In genomic region chr2:19657881-19658589, GRCm38 (mm10) we compare ENCODE assay signal across 8 mouse cellular contexts. TPM values are rescaled to one million over a fixed set of nuclear protein-coding genes. Genes with fewer than 3 reads are reported as not detected.
DNase-seq lines count a peak whose midpoint lies in the region; ATAC-seq lines count a peak whose summit lies in the region.

No protein-coding gene starts in this region.

- peak overlapping the region; percentile 65 for H3K4me3 ChIP-seq in embryonic facial prominence, embryonic 12.5 days
- H3K4me3 ChIP-seq in midbrain, embryonic 16.5 days (ENCODE audit: low read depth, low read length) = peak overlapping the region; percentile 83

- peak; percentile 81 for ATAC-seq in embryonic facial prominence, embryonic 12.5 days (ENCODE audit: insufficient number of reproducible peaks, insufficient read depth, low FRiP score, low TSS enrichment)
- peak; percentile 91 for ATAC-seq in midbrain, embryonic 16.5 days

- H3K9me3 ChIP-seq in embryonic facial prominence, embryonic 12.5 days = no peaks in the 10 kb centered on the region
- no peaks in the 10 kb centered on the region for H3K9me3 ChIP-seq in midbrain, embryonic 16.5 days (replicated peaks; ENCODE audit: control insufficient read depth, low read length, poor library complexity, severe bottlenecking)

- peaks cover 17% of the 10 kb centered on the region for H3K27me3 ChIP-seq in embryonic facial prominence, embryonic 12.5 days
- peaks cover 6% of the 10 kb centered on the region for H3K27me3 ChIP-seq in midbrain, embryonic 16.5 days (ENCODE audit: control insufficient read depth, insufficient read depth, low read depth, low read length)

- H3K4me1 ChIP-seq in embryonic facial prominence, embryonic 12.5 days = no peaks in the 10 kb centered on the region
- H3K4me1 ChIP-seq in midbrain, embryonic 16.5 days (ENCODE audit: control insufficient read depth, insufficient read depth, low read length) = peaks cover 13% of the 10 kb centered on the region

- DNase-seq in cerebellum, adult 11 months = peak; percentile 51
- DNase-seq in cerebellum, postnatal 14 days = no peak
- DNase-seq in heart, adult 8-10 months (ENCODE audit: low spot score) = peak; percentile 18
- peak; percentile 56 for DNase-seq in kidney, adult 9 months
- DNase-seq in liver = peak; percentile 60
- DNase-seq in spleen, postnatal 10 days (ENCODE audit: low spot score in 2 of 2) = peak; percentile 69 to 74

- under 1% methylated on average over 83 of the region's 108 CpGs for WGBS in embryonic facial prominence, embryonic 12.5 days
- WGBS in midbrain, embryonic 16.5 days = 0% methylated on average over 56 of the region's 108 CpGs

- H3K9ac ChIP-seq in embryonic facial prominence, embryonic 12.5 days = peak overlapping the region; percentile 65
- H3K9ac ChIP-seq in midbrain, embryonic 16.5 days (ENCODE audit: low read depth, low read length) = peak overlapping the region; percentile 80

- H3K27ac ChIP-seq in embryonic facial prominence, embryonic 12.5 days = peak overlapping the region; percentile 81; the same call in 1 of the 2 replicates
- peak overlapping the region; percentile 81 for H3K27ac ChIP-seq in midbrain, embryonic 16.5 days (ENCODE audit: low read length)

- H3K4me2 ChIP-seq in embryonic facial prominence, embryonic 12.5 days (replicated peaks) = peak overlapping the region; percentile 87
- peak overlapping the region; percentile 84 for H3K4me2 ChIP-seq in midbrain, embryonic 16.5 days (ENCODE audit: low read length)

- no peaks in the 10 kb centered on the region for H3K36me3 ChIP-seq in embryonic facial prominence, embryonic 12.5 days
- H3K36me3 ChIP-seq in midbrain, embryonic 16.5 days (ENCODE audit: control insufficient read depth, insufficient read depth, low read length) = no peaks in the 10 kb centered on the region

RNA-seq across cellular contexts. Expression of gene Otud1, which starts 0.5 kb away (rescaled TPM):
- polyA plus RNA-seq in embryonic facial prominence, embryonic 12.5 days (2016; fragmentation: Nextera tagmentation; extraction: Ambion mirVana) = 1.4 and 1.7 TPM in 2 replicates
- total RNA-seq in heart, adult 8-10 months (2022) = 10 to 100 TPM; 12.5 to 30.7 (median 21.5) TPM
- polyA plus RNA-seq in midbrain, embryonic 16.5 days (2015; fragmentation: Nextera tagmentation; extraction: Ambion mirVana) = 0.80 and 1.1 TPM in 2 replicates

Comparison
In these comparisons a context has a peak if more than half of its experiments do, and no peak if none do; other contexts are left out.
1. DNase-seq: peak in cerebellum, adult 11 months (single experiment), heart, adult 8-10 months (single experiment), kidney, adult 9 months (single experiment), liver (single experiment) and spleen, postnatal 10 days (2 of 2); none in cerebellum, postnatal 14 days (0 of 2).